Mouse (Mus musculus) cerebellum, adult 2 months (tissue): ENCODE results near the gene Exoc3l2.

Source experiments
- CTCF ChIP-seq: fragments of 200-500 bp; IDR thresholded peaks from 2 replicates; pipeline ENCODE4 v1.5.1; 2011; ENCODE audit warnings: low read depth, mild to moderate bottlenecking, control low read depth, low read length, moderate library complexity, borderline replicate concordance; ENCODE audit not compliant: insufficient read depth
- POLR2A ChIP-seq: fragments of 200-500 bp; IDR thresholded peaks from 2 replicates; pipeline ENCODE4 v1.6.1; 2011; ENCODE audit warnings: low read length, control low read depth, borderline replicate concordance; ENCODE audit not compliant: insufficient read depth

DNA sequence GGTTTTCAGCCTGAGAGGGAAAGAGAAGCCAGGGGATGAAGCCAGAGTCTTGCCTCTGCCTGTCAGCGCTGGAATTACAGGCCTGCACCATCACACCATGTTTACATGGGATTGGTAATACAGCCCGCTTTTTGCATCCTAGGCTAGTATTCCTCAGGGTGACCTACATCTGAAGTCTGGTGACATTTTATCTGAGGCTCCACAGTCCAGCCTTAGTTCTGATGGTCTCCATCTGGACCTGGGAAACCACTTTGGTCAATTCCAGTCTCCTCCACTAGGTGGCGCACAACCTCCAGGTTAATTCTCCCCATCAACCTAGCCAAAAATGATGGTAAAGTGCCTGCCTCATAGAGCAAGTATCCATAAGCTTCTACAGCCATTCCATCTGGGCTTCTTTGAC lies 19.8 kb upstream of the Exoc3l2 start:
- TF ChIP-seq CTCF, result peak; percentile 86
- no peak for TF ChIP-seq POLR2A
